Mouse (Mus musculus) lung, postnatal 0 days (tissue): ENCODE measurements around the gene Ier5l.
A peak's percentile ranks its signal among the peaks of the same experiment; 100 is the strongest.

Experiments used
- CTCF ChIP-seq: IDR thresholded peaks from 2 replicates; pipeline ENCODE4 v1.5.1; 2016; ENCODE audit warnings: antibody characterized with exemption, mild to moderate bottlenecking
- EP300 ChIP-seq: IDR thresholded peaks from 2 replicates; pipeline ENCODE4 v1.6.1; 2016; ENCODE audit warnings: antibody characterized with exemption, mild to moderate bottlenecking, control low read depth

- TF ChIP-seq CTCF (peak; percentile 35), EP300 (no peak)
Measured at GRCm38 (mm10) chr2:30474039-30474438, at the start of gene Ier5l.
